Mouse (Mus musculus): ENCODE measurements around the gene Slc6a2. TPM values are rescaled to one million over a fixed set of nuclear protein-coding genes. Genes with fewer than 3 reads are reported as not detected.

Slc6a2 gene
- polyA plus RNA-seq (2016; fragmentation: Nextera tagmentation; extraction: Ambion mirVana): 0.02 TPM in 1 of 2 replicates, not detected in the other

DNA sequence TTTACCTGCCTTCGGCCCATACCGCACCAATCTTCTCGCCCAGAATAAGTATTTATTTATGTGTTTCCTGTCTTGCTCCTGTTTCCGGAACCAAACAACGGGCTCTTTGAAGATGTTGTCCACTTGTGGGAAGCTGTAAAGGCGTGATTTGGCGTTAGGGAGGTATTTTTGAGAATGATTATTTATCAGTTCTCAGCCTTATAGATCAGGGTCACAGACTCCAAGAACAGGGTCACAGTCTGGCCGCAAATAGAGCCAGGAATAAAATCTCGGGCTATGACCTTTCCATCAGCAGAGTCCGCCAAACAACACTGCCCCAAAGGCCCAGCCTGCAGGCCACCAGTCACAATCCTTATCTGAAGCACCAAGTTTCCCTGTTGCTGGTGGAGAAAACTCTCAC, at the start of gene Slc6a2:
Gene Slc6a2 (plus strand): TSS at position 301 of the 400 bp plus-strand sequence.
- H3K27ac ChIP-seq: no peak within 1 kb of the TSS
- peaks cover 15% of the 10 kb centered on the region for H3K4me1 ChIP-seq
- H3K4me3 ChIP-seq: peak within 1 kb of the TSS; percentile 55
- H3K36me3 ChIP-seq (replicated peaks): no peaks in the 10 kb centered on the region
- DNase-seq (ENCODE audit: extremely low spot score, low spot score): no peak
- 76% methylated on average over 10 of the region's 10 CpGs for WGBS
- H3K27me3 ChIP-seq (ENCODE audit: poor library complexity, severe bottlenecking): peaks cover 74% of the 10 kb centered on the region
- no peaks in the 10 kb centered on the region for H3K9me3 ChIP-seq

DNA sequence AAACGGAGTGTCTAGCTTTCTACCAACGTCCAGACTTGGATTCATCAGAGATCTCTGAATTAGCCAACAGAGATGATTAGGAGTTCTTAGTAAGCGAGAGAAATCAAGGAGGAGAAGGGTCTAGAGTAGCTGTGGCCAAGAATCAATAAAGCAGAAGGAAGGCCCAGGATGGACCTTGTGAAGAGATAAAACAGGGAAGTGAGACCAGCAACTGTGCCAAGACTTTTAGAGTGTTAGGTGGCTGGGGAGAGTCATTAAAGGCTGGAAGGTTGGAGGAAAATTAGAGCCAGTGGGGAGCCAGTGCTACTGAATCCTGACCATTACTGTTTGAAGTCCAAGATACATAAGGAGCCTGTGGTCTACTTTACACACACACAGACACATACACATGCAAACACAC, 48.4 kb upstream of the Slc6a2 start:
- H3K27ac ChIP-seq: no peak overlapping the region
- DNase-seq (ENCODE audit: extremely low spot score, low spot score): no peak
- H3K9me3 ChIP-seq: no peaks in the 10 kb centered on the region
- H3K4me3 ChIP-seq: no peak overlapping the region
- H3K36me3 ChIP-seq (replicated peaks): no peaks in the 10 kb centered on the region
- H3K27me3 ChIP-seq (ENCODE audit: poor library complexity, severe bottlenecking): no peaks in the 10 kb centered on the region
- 87% methylated on average over 3 of the region's 3 CpGs for WGBS
- no peaks in the 10 kb centered on the region for H3K4me1 ChIP-seq

DNA sequence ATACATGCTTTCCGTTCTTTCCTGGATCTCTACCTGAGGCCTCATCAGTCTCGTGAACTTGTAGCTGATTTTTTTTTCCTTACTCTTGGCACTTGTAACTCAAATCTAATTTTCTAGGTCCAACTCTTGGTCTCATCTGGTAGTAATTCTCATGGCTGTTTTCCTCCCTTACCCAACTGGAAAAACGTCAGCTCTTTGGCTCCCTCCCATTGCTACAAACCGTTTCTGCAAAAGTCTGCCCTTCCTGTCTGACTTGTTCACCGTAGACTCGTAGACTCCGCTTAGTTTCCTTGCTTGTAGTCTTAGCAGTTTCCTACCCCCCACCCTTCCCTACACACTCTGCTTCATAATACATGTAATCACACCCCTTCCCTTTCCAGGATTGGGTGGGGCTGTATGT, 46.5 kb upstream of the Slc6a2 start:
- H3K9me3 ChIP-seq: no peaks in the 10 kb centered on the region
- no peaks in the 10 kb centered on the region for H3K36me3 ChIP-seq (replicated peaks)
- H3K4me3 ChIP-seq: no peak overlapping the region
- H3K27me3 ChIP-seq (ENCODE audit: poor library complexity, severe bottlenecking): no peaks in the 10 kb centered on the region
- DNase-seq (ENCODE audit: extremely low spot score, low spot score): no peak
- no peaks in the 10 kb centered on the region for H3K4me1 ChIP-seq
- no peak overlapping the region for H3K27ac ChIP-seq
- 85% methylated on average over 7 of the region's 7 CpGs for WGBS

DNA sequence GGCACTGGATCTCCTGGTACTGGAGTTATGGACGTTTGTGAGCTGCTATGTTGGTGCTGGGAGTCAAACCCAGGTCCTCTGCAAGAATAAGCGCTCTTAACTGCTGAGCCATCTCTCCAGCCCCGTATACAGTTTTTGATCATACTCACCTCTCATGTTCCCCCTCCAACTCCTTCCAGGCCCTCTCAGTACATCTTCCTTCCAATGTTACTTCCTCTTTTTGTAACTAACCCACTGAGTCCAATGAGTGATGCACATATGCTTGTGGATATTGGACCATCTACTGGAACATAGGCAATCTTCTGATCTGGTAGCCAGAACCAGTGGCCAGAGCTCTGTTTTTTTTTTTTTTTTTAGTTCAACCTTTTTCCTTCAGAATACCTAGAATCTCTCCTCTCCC, 43.8 kb upstream of the Slc6a2 start:
- 84% methylated on average over 3 of the region's 3 CpGs for WGBS
- no peak overlapping the region for H3K27ac ChIP-seq
- H3K36me3 ChIP-seq (replicated peaks): no peaks in the 10 kb centered on the region
- H3K27me3 ChIP-seq (ENCODE audit: poor library complexity, severe bottlenecking): no peaks in the 10 kb centered on the region
- H3K4me3 ChIP-seq: no peak overlapping the region
- no peaks in the 10 kb centered on the region for H3K9me3 ChIP-seq
- no peaks in the 10 kb centered on the region for H3K4me1 ChIP-seq
- no peak for DNase-seq (ENCODE audit: extremely low spot score, low spot score)

DNA sequence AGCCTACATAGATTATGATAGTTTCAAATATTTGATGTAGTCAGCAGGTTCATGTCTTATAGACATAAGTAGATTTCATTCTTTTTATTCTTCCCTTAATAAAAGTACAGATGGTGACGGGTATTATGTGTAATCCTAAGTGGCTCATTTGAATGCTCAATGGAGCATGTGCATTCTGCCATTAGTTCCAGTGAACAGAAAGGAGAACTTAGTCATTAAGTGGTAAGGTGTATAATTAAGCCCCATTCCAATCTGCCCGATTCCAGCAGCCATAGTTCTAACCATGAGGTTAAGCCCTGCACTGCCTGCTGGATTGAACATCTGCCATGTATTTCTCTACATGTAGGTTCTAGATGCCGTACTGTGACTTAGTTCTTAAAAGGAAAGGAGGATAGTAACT, 38.1 kb upstream of the Slc6a2 start:
- DNase-seq (ENCODE audit: extremely low spot score, low spot score): no peak
- Histone ChIP-seq H3K27me3 (ENCODE audit: poor library complexity, severe bottlenecking) (no peaks in the 10 kb centered on the region), H3K36me3 (replicated peaks) (no peaks in the 10 kb centered on the region), H3K27ac (no peak overlapping the region), H3K4me1 (no peaks in the 10 kb centered on the region), H3K9me3 (no peaks in the 10 kb centered on the region), H3K4me3 (no peak overlapping the region)
- 84% methylated on average over 3 of the region's 3 CpGs for WGBS

DNA sequence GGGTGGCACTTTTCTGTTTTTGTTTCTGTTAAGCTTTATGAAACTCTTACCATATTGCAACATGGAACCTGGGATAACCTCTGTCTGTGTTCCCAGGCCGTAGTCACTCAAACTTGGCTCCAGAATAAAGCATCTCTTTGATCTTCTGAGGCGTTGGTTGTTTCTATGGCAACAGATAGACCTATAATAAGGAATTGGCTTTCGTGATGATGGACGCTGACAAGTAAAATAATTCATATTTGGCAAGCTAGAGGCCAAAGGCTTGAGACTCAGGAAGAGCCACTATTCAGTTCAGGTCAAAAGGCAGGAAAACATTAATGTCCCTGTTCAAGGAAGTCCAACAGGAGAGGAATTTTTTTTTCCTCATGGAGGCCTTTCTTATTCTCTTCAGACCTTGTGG, 30.9 kb upstream of the Slc6a2 start:
- H3K4me3 ChIP-seq: no peak overlapping the region
- H3K4me1 ChIP-seq: no peaks in the 10 kb centered on the region
- H3K27me3 ChIP-seq (ENCODE audit: poor library complexity, severe bottlenecking): no peaks in the 10 kb centered on the region
- no peaks in the 10 kb centered on the region for H3K36me3 ChIP-seq (replicated peaks)
- no peak overlapping the region for H3K27ac ChIP-seq
- 91% methylated on average over 4 of the region's 4 CpGs for WGBS
- no peak for DNase-seq (ENCODE audit: extremely low spot score, low spot score)
- H3K9me3 ChIP-seq: no peaks in the 10 kb centered on the region

DNA sequence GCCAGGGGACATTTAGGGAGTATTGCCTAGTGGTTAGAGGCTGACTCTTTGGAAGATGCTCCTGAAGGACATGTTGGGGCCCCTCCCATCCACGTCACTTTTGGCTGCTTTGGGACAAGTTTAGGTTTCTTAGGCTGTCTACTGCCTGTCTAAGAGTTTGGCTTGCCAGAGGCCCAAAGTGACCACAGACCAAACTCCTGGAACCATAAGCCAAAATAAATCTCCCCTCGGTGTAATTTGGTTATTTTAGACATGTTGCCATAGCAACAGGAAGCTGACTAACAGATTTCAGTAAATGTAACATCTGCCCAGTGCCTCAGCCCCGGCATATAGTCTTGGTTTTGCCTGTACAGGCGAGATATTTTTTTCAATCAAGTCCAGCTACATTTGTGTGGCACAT, 21.8 kb upstream of the Slc6a2 start:
- H3K27me3 ChIP-seq (ENCODE audit: poor library complexity, severe bottlenecking): no peaks in the 10 kb centered on the region
- 84% methylated on average over 4 of the region's 4 CpGs for WGBS
- no peak for DNase-seq (ENCODE audit: extremely low spot score, low spot score)
- H3K4me3 ChIP-seq: no peak overlapping the region
- H3K9me3 ChIP-seq: no peaks in the 10 kb centered on the region
- no peaks in the 10 kb centered on the region for H3K36me3 ChIP-seq (replicated peaks)
- H3K4me1 ChIP-seq: no peaks in the 10 kb centered on the region
- no peak overlapping the region for H3K27ac ChIP-seq

DNA sequence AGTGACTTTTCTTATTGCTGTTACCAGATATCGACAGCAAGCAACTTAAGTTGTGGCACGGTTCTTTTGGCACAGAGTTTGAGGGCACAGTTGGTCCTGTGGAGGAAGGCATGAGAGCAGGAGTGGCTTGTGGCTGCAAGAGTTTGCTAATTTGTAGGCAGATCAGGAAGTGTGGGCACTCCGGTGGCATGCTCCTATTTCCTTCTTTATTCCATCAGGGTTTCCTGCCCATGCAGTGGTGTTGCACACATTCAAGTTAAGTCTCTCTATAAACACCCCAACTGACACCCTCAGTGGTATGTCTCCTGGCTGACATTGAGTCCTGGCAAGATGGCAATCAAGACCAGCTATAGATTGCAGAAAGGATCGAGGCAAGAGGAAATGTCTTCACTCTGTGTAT, 10.8 kb upstream of the Slc6a2 start:
- Histone ChIP-seq H3K27ac (no peak overlapping the region), H3K27me3 (ENCODE audit: poor library complexity, severe bottlenecking) (no peaks in the 10 kb centered on the region), H3K36me3 (replicated peaks) (no peaks in the 10 kb centered on the region), H3K4me1 (no peaks in the 10 kb centered on the region), H3K9me3 (no peaks in the 10 kb centered on the region), H3K4me3 (no peak overlapping the region)
- 95% methylated on average over 4 of the region's 4 CpGs for WGBS
- no peak for DNase-seq (ENCODE audit: extremely low spot score, low spot score)

DNA sequence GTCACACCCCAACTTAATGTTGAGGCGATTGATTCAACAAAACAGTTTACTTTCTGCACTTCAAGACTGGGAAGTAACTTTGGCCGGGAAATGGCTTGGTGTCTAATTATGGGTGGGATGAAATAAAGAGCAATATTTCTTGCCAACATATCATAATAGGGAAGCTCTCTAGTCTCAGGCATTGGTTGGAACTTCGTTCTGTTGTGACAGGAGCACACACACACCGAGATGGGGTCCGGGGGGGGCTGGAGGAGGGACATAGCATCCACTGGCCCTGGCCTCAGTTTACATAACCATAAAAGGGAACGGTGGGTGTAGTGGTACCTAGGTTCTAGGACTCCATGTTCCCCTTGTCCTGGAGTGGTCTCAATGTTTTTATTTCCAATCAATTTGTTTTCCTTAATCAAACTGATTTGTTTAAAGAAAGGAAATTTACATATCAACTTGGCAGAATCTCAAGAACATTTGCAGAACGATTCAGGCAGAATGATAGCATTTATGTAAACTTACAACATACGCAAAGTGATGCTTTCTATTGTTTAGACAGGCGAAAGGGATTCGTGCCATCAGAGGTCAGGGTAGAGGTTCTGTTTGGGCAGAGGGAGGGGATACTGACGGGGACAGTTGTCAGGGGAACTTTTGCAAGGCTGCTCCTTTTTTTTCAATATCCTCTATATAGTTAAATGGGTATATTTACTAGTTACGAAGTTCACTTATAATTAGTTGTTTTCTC, 9.1 kb upstream of the Slc6a2 start:
- WGBS: 88% methylated on average over 12 of the region's 12 CpGs
- no peak for DNase-seq (ENCODE audit: extremely low spot score, low spot score)
- Histone ChIP-seq H3K4me1 (no peaks in the 10 kb centered on the region), H3K4me3 (no peak overlapping the region), H3K9me3 (no peaks in the 10 kb centered on the region), H3K27ac (no peak overlapping the region), H3K27me3 (ENCODE audit: poor library complexity, severe bottlenecking) (no peaks in the 10 kb centered on the region), H3K36me3 (replicated peaks) (no peaks in the 10 kb centered on the region)

DNA sequence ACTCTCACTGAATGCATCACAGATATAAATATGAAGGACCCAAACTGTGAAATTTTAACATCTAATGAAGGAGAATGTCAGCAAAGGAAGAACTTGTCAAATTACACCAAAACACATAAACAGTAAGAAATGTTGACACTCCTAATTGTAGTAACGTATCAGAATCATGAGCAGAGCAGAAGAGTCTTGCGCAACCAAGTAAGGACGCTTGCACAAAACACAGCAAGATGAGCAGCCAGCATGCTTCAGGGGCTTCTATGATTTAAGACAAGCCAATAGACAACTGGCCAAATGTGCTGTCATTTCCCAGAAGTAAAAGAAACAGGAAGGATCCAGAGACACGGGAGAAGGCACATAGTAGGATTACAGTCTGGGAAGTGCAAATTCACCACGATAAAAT, 5.8 kb upstream of the Slc6a2 start:
- WGBS: 90% methylated on average over 5 of the region's 5 CpGs
- H3K27me3 ChIP-seq (ENCODE audit: poor library complexity, severe bottlenecking): peaks cover 20% of the 10 kb centered on the region
- DNase-seq (ENCODE audit: extremely low spot score, low spot score): no peak
- no peaks in the 10 kb centered on the region for H3K36me3 ChIP-seq (replicated peaks)
- H3K27ac ChIP-seq: no peak overlapping the region
- no peaks in the 10 kb centered on the region for H3K9me3 ChIP-seq
- no peak overlapping the region for H3K4me3 ChIP-seq
- no peaks in the 10 kb centered on the region for H3K4me1 ChIP-seq

DNA sequence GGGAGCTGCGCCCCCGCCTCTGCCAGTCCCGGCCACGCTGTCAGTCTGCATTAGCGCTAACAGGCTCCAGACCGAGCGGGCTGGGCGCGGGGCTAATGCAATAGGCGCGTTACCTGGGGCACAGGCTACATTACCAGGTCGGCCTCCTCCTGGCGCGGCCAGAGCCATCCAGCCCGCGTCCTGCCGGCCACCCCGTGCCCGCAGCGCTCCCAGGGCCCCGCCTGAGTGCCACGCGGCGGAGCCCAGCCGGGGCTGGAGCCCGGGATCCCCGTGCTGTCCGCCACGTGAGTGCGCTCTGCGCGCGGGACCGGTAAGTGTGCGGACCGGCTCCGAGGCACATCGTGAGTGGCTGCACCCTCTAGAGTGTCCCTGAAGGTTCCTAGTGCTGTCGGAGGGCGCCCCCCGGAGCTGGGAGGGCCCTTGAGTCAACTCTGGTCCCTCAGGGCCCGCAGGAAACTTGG, 602 bp downstream of the Slc6a2 start:
- Histone ChIP-seq H3K27me3 (ENCODE audit: poor library complexity, severe bottlenecking) (peaks cover 74% of the 10 kb centered on the region), H3K36me3 (replicated peaks) (no peaks in the 10 kb centered on the region), H3K27ac (no peak overlapping the region), H3K9me3 (no peaks in the 10 kb centered on the region), H3K4me1 (peaks cover 15% of the 10 kb centered on the region), H3K4me3 (peak overlapping the region; percentile 55)
- WGBS: 1% methylated on average over 42 of the region's 42 CpGs
- DNase-seq (ENCODE audit: extremely low spot score, low spot score): peak; percentile 33

DNA sequence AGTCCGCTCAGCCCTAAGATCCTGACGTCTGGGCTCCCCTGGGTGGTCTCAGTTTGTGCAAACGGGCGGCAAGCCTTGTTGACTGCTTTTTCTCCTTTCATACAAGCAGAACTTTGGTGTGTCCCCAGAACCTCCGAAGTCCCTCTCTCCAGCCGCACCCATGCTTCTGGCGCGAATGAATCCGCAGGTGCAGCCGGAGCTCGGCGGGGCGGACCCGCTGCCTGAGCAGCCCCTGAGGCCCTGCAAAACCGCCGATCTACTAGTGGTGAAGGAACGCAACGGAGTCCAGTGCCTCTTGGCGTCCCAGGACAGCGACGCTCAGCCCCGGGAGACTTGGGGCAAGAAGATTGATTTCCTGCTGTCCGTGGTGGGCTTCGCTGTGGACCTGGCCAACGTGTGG, 1.2 kb downstream of the Slc6a2 start:
- peaks cover 74% of the 10 kb centered on the region for H3K27me3 ChIP-seq (ENCODE audit: poor library complexity, severe bottlenecking)
- H3K4me1 ChIP-seq: peaks cover 15% of the 10 kb centered on the region
- H3K9me3 ChIP-seq: no peaks in the 10 kb centered on the region
- no peak for DNase-seq (ENCODE audit: extremely low spot score, low spot score)
- WGBS: 1% methylated on average over 25 of the region's 25 CpGs
- peak overlapping the region; percentile 55 for H3K4me3 ChIP-seq
- H3K36me3 ChIP-seq (replicated peaks): no peaks in the 10 kb centered on the region
- H3K27ac ChIP-seq: no peak overlapping the region

DNA sequence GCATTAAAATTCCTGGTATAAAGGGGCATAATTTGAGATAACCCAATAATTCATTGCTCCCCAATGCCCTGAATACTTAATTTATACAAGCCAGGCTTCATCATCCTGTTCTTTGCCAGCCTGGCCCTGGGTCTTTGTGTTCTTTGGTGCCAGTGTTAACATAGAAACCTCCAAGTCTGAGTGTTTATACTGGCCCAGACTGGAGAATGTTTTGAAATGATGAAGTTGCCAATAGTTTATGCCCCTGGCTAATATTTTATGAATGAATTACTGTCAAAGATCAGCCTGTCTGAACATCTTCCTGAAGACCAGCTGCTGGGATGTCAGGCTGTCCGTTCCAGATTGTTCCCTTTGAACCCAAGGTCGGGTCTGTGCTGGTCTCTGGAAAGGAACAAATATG, 4.7 kb downstream of the Slc6a2 start:
- no peaks in the 10 kb centered on the region for H3K9me3 ChIP-seq
- no peak for DNase-seq (ENCODE audit: extremely low spot score, low spot score)
- H3K27me3 ChIP-seq (ENCODE audit: poor library complexity, severe bottlenecking): peaks cover 49% of the 10 kb centered on the region
- no peak overlapping the region for H3K4me3 ChIP-seq
- H3K36me3 ChIP-seq (replicated peaks): no peaks in the 10 kb centered on the region
- H3K4me1 ChIP-seq: peaks cover 15% of the 10 kb centered on the region
- H3K27ac ChIP-seq: no peak overlapping the region
- 77% methylated on average over 2 of the region's 2 CpGs for WGBS

DNA sequence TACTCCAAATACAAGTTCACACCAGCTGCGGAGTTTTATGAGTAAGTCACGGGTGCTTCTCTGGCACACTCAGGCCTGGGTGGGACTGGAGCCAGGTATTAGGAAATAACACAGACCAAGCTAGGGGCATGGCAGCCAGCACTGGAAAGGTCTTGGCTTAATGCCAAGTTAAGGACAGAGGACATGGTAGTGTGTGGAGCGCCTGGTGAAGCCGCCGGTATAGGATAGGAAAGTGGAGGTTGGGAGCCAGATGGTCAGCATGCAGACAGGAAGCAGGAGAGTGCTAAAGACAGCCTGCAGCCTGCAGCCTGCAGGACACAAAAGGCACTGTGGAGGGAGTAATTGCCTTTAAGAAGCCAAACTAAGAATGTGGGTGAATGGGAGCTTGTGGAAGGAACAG, 13.1 kb downstream of the Slc6a2 start:
- 88% methylated on average over 5 of the region's 5 CpGs for WGBS
- Histone ChIP-seq H3K4me3 (no peak overlapping the region), H3K27ac (no peak overlapping the region), H3K36me3 (replicated peaks) (no peaks in the 10 kb centered on the region), H3K27me3 (ENCODE audit: poor library complexity, severe bottlenecking) (no peaks in the 10 kb centered on the region), H3K9me3 (no peaks in the 10 kb centered on the region), H3K4me1 (peaks cover 12% of the 10 kb centered on the region)
- no peak for DNase-seq (ENCODE audit: extremely low spot score, low spot score)

Measured in forebrain, embryonic 10.5 days (tissue).